Mouse (Mus musculus) C2C12 (cell line): ENCODE measurements around the gene Pxmp4. TPM values are rescaled to one million over a fixed set of nuclear protein-coding genes. Genes with fewer than 3 reads are reported as not detected.

Source experiments
- H3K27me3 ChIP-seq: one replicate; pipeline ENCODE4 v1.6.1; 2011; ENCODE audit not compliant: control insufficient read depth, insufficient read depth, insufficient read length
- H3K36me3 ChIP-seq: one replicate; pipeline ENCODE4 v1.6.1; 2011; ENCODE audit not compliant: control insufficient read depth, insufficient read depth
- H3K4me3 ChIP-seq: one replicate; pipeline ENCODE4 v1.5.1; 2011; ENCODE audit warnings: mild to moderate bottlenecking, control low read depth; ENCODE audit not compliant: poor library complexity, insufficient read depth, severe bottlenecking
- H3K79me2 ChIP-seq: one replicate; pipeline ENCODE4 v1.6.1; 2011; ENCODE audit not compliant: control insufficient read depth, insufficient read depth
- H3K79me3 ChIP-seq: one replicate; pipeline ENCODE4 v1.6.1; 2011; ENCODE audit warnings: low read depth, control low read depth
- H3ac ChIP-seq: one replicate; pipeline ENCODE3; 2011; ENCODE audit warnings: low read depth; ENCODE audit not compliant: control insufficient read depth, insufficient read length
- CEBPB ChIP-seq: IDR thresholded peaks from one replicate; pipeline ENCODE4 v1.6.1; 2011; ENCODE audit warnings: low read depth, mild to moderate bottlenecking, control low read depth, moderate library complexity
- CTCF ChIP-seq: IDR thresholded peaks from one replicate; pipeline ENCODE4 v1.5.1; 2011; ENCODE audit not compliant: control insufficient read depth, insufficient read depth, insufficient read length
- FOSL1 ChIP-seq: IDR thresholded peaks from one replicate; pipeline ENCODE4 v1.8.0; 2011; ENCODE audit warnings: mild to moderate bottlenecking, low read length; ENCODE audit not compliant: poor library complexity, insufficient read depth, severe bottlenecking
- MAX ChIP-seq: IDR thresholded peaks from one replicate; pipeline ENCODE4 v1.6.1; 2011; ENCODE audit warnings: mild to moderate bottlenecking, control low read depth
- MYOD1 ChIP-seq: IDR thresholded peaks from one replicate; pipeline ENCODE4 v1.6.1; 2011; ENCODE audit warnings: low read depth; ENCODE audit not compliant: control insufficient read depth, insufficient read length
- MYOG ChIP-seq: IDR thresholded peaks from one replicate; pipeline ENCODE4 v1.6.1; 2011; ENCODE audit not compliant: control insufficient read depth, insufficient read length; ENCODE audit errors: extremely low read depth
- USF1 ChIP-seq: IDR thresholded peaks from one replicate; pipeline ENCODE4 v1.6.1; 2011; ENCODE audit warnings: low read depth, mild to moderate bottlenecking, control low read depth, moderate library complexity
- polyA plus RNA-seq: library from polyadenylated mRNA; unstranded; fragments of >200 nt; fragmentation: generic; extraction: Trizol; gene quantifications from one replicate; pipeline ENCODE4 v1.2.1, GENCODE M21; 2012; ENCODE audit warnings: missing spikeins

Gene Pxmp4
- polyA plus RNA-seq, 1 experiment, result 6.4 TPM

GRCm38 (mm10) chr2:154593025-154593424 lies 10.5 kb downstream of the Pxmp4 start:
- H3ac ChIP-seq, result no peak overlapping the region
- no peaks in the 10 kb centered on the region for H3K79me3 ChIP-seq
- TF ChIP-seq MYOD1 (no peak), MYOG (no peak), CTCF (peak; percentile 12)
- no peaks in the 10 kb centered on the region for H3K79me2 ChIP-seq
- peaks cover 5% of the 10 kb centered on the region for H3K27me3 ChIP-seq
- H3K36me3 ChIP-seq, result no peaks in the 10 kb centered on the region
- no peak overlapping the region for H3K4me3 ChIP-seq

GRCm38 (mm10) chr2:154591239-154591638 lies 12.3 kb downstream of the Pxmp4 start:
- TF ChIP-seq MYOD1 (no peak), MYOG (no peak)
- Histone ChIP-seq H3K36me3 (no peaks in the 10 kb centered on the region), H3K79me3 (no peaks in the 10 kb centered on the region), H3K4me3 (no peak overlapping the region), H3K79me2 (no peaks in the 10 kb centered on the region), H3ac (no peak overlapping the region), H3K27me3 (peaks cover 8% of the 10 kb centered on the region)

- no peak overlapping the region for H3ac ChIP-seq
- H3K27me3 ChIP-seq, result peaks cover 8% of the 10 kb centered on the region
- H3K4me3 ChIP-seq, result no peak overlapping the region
- TF ChIP-seq FOSL1, result no peak
- no peaks in the 10 kb centered on the region for H3K36me3 ChIP-seq
- H3K79me2 ChIP-seq, result no peaks in the 10 kb centered on the region
- H3K79me3 ChIP-seq, result no peaks in the 10 kb centered on the region
Measured at GRCm38 (mm10) chr2:154589051-154589450, 14.5 kb downstream of the Pxmp4 start.

GRCm38 (mm10) chr2:154586405-154586804 lies 17.1 kb downstream of the Pxmp4 start:
- H3K79me2 ChIP-seq, result no peaks in the 10 kb centered on the region
- H3K79me3 ChIP-seq, result no peaks in the 10 kb centered on the region
- peaks cover 8% of the 10 kb centered on the region for H3K27me3 ChIP-seq
- H3K36me3 ChIP-seq, result no peaks in the 10 kb centered on the region
- peak; percentile 29 for TF ChIP-seq CTCF
- no peak for TF ChIP-seq MYOD1
- H3ac ChIP-seq, result no peak overlapping the region
- no peak overlapping the region for H3K4me3 ChIP-seq

GRCm38 (mm10) chr2:154584931-154585601 lies 18.4 kb downstream of the Pxmp4 start:
- H3ac ChIP-seq, result no peak overlapping the region
- H3K27me3 ChIP-seq, result peaks cover 8% of the 10 kb centered on the region
- no peak overlapping the region for H3K4me3 ChIP-seq
- no peaks in the 10 kb centered on the region for H3K79me2 ChIP-seq
- no peak for TF ChIP-seq MYOD1
- no peak for TF ChIP-seq FOSL1
- TF ChIP-seq MYOG, result no peak
- TF ChIP-seq MAX, result no peak
- no peak for TF ChIP-seq CEBPB
- no peak for TF ChIP-seq CTCF
- no peak for TF ChIP-seq USF1
- no peaks in the 10 kb centered on the region for H3K36me3 ChIP-seq
- H3K79me3 ChIP-seq, result no peaks in the 10 kb centered on the region

GRCm38 (mm10) chr2:154583906-154584872 lies 19.3 kb downstream of the Pxmp4 start:
- Histone ChIP-seq H3K36me3 (no peaks in the 10 kb centered on the region), H3ac (no peak overlapping the region), H3K79me3 (no peaks in the 10 kb centered on the region), H3K27me3 (peaks cover 8% of the 10 kb centered on the region), H3K4me3 (no peak overlapping the region), H3K79me2 (no peaks in the 10 kb centered on the region)
- TF ChIP-seq MYOG (no peak), CTCF (no peak), USF1 (no peak), CEBPB (no peak), MAX (no peak), FOSL1 (no peak), MYOD1 (no peak)
